Mouse (Mus musculus) thymus, postnatal 0 days (tissue): ENCODE measurements around the gene Tbc1d20. TPM values are rescaled to one million over a fixed set of nuclear protein-coding genes. Genes with fewer than 3 reads are reported as not detected.
"Not testable (repeated sequence)": the region's sequence is repeated elsewhere in the genome, so short reads cannot be mapped to it uniquely, and the experiment has no call there.

Experiments used
- DNase-seq: peaks from one replicate; pipeline ENCODE4 v3.0.0-alpha.2; 2015; ENCODE audit warnings: low spot score
- polyA plus RNA-seq: library from polyadenylated mRNA; unstranded; fragments of >200 nt; fragmentation: Nextera tagmentation; extraction: Ambion mirVana; gene quantifications from 2 replicates; pipeline ENCODE4 v1.2.1, GENCODE M21; 2015

Tbc1d20 gene
- 28.5 and 31.1 TPM in 2 replicates for polyA plus RNA-seq

DNA sequence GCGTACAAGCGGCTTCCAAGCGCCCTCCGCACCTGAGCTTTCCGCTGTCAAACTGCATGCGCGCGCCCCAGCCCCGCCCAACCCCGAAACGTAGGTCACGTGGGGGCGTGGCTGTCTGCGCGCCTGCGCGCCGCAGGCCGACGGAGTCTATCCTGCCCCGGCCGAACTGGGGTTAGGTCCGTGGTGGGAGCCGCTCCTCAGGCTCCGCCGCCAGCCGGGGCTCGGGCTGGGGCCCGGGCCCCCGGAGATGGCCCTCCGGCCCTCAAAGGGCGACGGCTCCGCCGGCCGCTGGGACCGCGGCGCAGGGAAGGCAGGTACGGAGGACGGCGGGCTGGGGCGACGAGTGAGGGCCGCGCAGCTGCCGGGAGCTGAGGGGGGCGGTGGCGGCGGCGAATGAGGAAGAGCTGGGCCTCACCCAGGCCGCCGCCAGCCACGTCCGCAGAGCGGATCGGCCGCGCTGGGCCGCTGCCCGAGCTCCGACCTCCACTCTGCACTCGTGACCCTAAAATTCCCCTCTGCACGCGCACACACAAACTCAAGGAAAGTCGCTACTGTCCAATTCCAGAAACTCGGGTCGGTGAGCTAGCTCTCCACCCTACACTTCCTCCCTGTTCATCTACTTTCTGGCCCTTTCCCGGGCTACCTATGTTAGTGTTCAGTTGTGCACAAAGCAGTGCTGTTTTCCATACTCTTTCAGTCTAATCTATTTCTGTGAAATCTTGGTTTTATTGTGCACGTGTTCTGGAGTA lies at the start of gene Tbc1d20:
TSS of gene Tbc1d20 (plus strand) at position 102 of the 749 bp plus-strand sequence.
- peak; percentile 95 for DNase-seq

DNA sequence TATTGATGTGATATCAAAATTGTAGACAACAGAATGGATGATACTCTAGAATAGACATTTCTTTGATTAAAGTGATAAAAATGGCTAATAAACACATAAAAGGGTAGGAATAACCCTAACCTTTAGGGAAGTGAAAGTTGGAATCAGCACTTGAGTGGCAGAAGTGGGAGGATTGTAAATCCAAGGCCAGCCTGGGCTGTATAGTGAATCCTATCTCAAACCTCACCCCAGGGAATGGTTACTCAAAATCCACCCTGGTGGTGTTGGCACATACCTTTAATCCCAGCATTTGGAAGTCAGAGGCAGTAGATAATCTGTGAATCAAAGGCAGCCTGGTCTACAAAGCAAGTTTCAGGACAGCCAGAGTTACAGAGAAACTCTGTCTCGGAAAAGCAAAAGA lies 46.4 kb upstream of the Tbc1d20 start:
- DNase-seq, result no peak

- no peak for DNase-seq
Measured at GRCm38 (mm10) chr2:152250511-152250910, 43.1 kb upstream of the Tbc1d20 start.

DNA sequence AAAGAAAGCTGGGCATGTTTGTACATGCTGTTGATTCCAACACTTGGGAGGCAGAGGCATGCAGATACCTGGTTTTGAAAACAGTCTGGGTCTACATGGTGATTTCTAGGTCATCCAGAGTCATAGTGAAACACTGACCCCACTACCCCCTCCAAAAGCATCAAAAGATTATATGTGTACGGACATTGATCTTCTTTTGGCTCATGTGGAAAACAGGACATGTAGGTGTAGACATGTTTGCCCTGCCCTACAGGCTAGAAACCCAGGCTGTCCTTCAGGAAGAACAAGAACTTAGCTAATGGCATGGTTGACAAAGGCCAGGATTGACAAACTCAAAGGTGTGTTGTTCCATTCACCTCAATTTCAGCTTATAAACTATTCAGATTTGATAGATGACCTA lies 33.9 kb upstream of the Tbc1d20 start:
- no peak for DNase-seq

GRCm38 (mm10) chr2:152273639-152274038 lies 20.0 kb upstream of the Tbc1d20 start:
- peak; percentile 32 for DNase-seq

- no peak for DNase-seq
Measured at GRCm38 (mm10) chr2:152281407-152281806, 12.2 kb upstream of the Tbc1d20 start.

- DNase-seq, result no peak
Measured at GRCm38 (mm10) chr2:152287560-152287959, 6.1 kb upstream of the Tbc1d20 start.

DNA sequence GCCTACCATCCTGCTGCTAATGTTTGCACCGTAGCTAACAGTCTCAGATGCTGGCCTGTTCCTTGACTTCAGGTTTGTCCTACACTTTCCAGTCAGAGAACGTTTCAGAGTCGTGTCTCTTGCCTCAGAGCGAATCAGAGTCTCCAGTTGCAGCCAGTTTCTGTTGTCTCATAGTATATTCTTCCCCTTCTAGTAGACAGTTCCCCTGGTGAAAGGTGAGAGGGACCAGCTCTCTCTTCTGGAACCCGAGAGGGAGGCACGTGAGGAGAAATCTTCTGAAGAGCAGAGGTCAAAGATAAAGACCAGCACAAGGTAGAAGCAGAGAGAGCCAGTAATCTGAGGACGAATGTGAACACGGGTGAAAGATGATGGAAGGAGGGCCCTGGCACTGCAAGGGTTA lies 5.6 kb upstream of the Tbc1d20 start:
- DNase-seq, result no peak

DNA sequence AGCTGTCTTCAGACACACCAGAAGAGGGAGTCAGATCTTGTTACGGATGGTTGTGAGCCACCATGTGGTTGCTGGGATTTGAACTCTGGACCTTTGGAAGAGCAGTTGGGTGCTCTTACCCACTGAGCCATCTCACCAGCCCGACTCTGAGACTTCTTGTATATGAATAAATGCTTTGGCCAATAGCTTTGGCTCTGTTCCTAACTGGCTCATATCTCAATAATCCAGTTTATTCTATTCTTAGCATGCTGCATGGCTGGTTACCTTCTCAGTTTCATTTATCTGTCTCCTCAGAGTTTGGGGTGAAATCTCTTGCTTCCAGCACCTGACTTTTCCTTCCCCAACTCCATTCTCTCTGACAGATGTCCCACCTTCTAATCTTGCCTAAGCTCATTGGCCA lies 4.0 kb upstream of the Tbc1d20 start:
- not testable (repeated sequence) for DNase-seq

DNA sequence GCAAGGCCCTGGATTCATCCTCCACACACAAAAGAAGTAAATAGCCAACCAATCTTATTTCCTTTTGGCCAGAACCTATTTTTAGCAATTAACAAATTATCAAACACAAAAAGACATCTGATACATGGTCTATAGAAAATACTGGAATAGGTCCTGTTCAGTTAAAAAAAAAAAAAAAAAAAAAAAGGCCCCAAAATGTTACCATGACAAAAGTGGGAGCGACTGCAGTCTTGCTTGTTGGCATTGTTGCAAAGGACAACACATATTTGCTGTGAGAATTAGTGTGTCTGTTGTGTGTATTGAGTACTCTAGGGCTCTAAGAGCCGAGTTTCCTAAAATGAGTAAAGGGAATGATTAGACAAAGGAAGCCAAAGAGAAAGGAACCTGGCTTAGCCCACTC lies 1.2 kb upstream of the Tbc1d20 start:
- DNase-seq, result no peak

GRCm38 (mm10) chr2:152293179-152293726 lies 375 bp upstream of the Tbc1d20 start:
- DNase-seq, result no peak

DNA sequence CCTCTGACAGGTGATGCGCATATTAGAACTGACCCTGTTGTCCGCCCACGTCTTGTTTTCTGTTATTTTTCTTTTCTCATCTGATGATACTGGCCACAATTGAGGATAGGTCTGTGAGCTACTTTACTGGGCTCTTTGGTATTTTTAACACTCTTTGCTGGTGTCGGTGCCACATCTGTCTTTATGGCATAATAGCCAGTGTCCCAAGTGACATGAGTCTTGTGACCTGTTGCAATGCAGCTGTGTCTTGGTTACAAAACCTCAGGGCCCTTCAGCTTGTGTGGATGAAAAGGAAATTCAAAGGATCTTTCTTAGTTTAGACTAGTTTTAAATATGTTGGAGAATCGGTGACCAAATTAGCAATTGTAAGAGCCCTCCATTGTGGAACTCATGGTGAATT lies 913 bp downstream of the Tbc1d20 start:
- DNase-seq, result no peak

DNA sequence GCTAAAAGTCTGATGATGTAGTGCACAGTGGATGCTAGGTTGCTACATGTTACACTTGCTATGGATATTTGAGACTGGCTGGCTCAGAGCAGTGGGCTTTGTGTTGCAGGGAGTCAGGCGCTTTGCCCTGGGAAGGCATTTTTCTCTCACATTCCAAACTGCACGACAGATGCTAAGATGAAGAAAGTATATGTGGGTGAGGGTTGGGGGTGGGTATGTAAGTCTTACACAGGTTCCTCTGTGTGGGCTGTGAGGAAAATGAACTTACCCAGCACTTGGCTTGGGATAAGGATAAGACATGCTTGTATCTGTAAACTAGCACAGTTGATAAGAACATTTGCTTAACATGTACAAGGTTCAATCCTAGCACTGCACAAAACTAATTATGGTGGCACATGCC lies 9.2 kb downstream of the Tbc1d20 start:
- no peak for DNase-seq

- DNase-seq, result no peak
Measured at GRCm38 (mm10) chr2:152303781-152304180, 10.2 kb downstream of the Tbc1d20 start.

GRCm38 (mm10) chr2:152305480-152305879 lies 11.9 kb downstream of the Tbc1d20 start:
- DNase-seq, result no peak

DNA sequence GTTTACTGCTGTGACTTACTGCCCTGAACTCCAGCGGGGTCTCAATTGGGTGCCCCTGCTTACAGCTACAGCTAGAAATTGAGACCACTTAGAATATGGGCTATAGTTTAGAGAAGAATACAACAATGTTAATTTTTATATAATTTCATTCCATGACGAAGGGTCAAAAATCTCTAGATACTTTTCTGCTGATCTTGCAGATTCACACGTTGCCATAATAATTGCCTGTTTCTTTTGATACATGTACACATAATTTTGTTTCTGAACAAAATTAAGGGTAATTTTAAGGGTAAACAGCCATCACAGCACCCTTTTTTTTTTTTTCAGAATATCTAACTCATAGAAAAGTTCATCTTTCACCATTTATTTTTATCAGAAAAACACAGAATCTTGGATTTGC lies 13.6 kb downstream of the Tbc1d20 start:
- no peak for DNase-seq

- DNase-seq, result no peak
Measured at GRCm38 (mm10) chr2:152312996-152313395, 19.4 kb downstream of the Tbc1d20 start.

DNA sequence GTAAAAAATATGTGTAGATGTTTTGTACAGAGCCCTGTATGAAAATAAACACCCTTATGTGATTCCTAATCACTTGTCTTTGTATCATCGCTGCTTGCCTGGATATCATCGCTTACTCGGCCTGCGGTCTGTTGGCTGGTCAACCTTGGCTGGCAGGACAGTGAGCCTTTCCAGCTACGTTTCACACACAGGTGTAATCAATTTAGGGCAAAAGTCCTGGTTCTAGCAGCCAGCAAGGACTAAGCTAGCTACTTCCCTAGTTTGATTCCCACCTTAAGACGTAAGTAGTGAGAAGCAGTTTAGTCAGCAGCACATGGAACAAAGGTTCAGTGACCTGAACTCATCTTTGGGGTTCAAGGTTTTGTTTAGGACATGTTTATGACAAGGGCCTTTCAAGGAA lies 20.3 kb downstream of the Tbc1d20 start:
- no peak for DNase-seq

DNA sequence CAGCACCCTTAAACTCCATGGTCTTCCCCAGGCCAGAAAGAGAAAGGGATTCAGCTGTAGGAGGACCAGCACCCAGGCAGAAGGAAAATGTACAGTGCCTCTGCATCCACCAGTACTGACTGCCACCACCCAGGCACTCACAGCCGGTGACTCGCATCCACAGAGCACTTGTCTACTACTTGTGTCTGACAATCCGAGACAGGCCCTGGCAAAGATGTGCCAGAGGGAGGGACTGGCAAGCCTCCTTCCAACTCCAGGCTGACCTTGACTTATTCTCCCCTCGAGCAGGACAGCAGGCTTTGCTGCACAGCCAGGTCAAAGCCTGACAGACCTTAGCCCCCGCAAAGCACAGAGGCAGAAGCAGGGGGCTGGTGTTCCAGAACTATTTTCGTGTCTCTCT lies 23.4 kb downstream of the Tbc1d20 start:
- DNase-seq, result no peak

- no peak for DNase-seq
Measured at GRCm38 (mm10) chr2:152321558-152321957, 27.9 kb downstream of the Tbc1d20 start.

GRCm38 (mm10) chr2:152322198-152322597 lies 28.6 kb downstream of the Tbc1d20 start:
- DNase-seq, result no peak

- DNase-seq, result no peak
Measured at GRCm38 (mm10) chr2:152323971-152324370, 30.3 kb downstream of the Tbc1d20 start.

- DNase-seq, result no peak
Measured at GRCm38 (mm10) chr2:152324842-152325241, 31.2 kb downstream of the Tbc1d20 start.
